Mouse (Mus musculus) right cerebral cortex, postnatal 36 days (tissue): ENCODE results near the gene Tnfsf4.

Experiments
- DNase-seq, 2 experiments: peaks; one replicate each; pipeline ENCODE4 v3.0.0; 2022; ENCODE audit warnings: low spot score in 2 of 2, mixed read lengths in 1 of 2

Tnfsf4 gene

DNA sequence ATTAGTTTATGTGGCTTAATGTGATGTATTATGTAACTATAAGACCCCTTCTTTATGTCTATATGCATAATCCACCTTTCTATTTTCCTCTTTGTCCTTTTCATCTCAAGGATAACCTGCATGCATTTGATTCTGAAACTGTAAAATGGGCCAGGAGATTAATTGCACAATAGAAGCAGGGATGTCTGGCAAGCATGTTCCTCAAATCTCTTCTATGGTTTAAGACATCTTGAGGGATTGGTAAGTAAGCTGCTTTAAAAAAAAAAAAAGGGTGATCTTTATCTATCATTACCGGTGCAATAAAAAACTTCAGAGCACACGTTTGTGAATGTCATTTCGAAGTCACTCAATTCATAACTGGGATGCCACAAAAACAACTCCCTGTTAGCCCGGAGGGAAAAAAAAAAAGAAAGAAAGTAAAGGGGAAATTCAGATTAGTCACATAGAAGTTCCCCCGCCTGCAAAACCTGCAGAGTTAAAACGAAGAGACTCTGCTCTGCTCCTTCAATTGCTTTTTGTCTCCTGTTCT, at the start of gene Tnfsf4:
TSS of gene Tnfsf4 (plus strand) at position 479 of the 529 bp plus-strand sequence.
- no peak for DNase-seq

DNA sequence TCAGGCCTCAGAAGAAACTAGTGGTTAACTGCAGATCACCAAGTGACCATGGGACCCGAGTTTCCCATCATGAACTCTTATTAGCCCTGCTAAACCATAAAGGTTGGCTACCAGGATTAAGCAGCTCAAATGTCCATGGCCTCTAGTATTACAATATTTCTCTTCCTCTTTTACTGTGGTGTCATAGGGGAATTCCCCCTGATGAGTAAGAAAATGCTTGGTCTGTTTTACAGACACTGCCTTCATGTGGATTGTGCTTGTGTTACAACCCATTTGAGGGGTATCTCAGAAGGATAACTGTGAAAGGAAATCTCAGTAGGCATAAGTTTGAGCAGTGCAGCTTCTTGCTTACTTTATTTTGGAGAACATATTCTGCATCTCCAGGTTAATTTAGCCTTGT, 44.2 kb upstream of the Tnfsf4 start:
- no peak for DNase-seq

DNA sequence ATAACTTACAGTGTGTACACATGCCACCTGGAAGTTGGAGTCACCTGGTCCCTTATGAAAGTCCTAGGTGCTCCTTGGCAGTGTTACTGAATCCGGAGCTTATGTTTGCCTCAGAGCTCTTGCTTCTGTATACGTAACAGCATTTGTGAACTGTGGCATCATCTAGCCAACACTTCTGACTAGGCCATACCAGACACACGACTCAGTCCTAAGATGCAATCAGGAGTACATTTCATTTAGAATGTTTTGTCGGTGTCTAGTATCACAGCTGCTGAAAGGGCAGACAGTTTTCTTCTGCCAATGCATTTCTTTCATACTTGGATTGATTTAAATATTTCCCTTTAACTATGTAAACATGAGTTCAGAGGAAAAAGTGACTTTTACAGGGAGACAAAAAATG, 30.2 kb upstream of the Tnfsf4 start:
- DNase-seq = no peak

DNA sequence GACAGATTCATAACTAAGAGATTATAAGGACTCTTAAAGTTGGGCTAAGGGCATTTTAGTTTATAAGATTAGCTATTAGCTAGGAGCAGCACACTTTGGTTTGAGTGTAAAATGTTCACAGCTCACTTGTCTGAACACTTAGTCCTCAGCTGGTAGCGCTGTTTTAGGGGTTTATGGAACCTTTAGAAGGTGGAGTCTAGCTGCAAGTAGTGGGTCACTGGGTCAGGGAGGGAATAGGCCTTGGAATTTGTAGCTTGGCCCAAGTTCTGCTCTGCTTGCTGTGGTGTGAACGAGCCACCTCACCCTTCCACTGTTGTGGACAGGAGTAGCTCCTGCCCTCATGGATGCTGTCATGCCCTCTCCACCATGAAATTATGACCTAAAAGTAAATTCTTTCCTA, 23.3 kb upstream of the Tnfsf4 start:
- no peak for DNase-seq

DNA sequence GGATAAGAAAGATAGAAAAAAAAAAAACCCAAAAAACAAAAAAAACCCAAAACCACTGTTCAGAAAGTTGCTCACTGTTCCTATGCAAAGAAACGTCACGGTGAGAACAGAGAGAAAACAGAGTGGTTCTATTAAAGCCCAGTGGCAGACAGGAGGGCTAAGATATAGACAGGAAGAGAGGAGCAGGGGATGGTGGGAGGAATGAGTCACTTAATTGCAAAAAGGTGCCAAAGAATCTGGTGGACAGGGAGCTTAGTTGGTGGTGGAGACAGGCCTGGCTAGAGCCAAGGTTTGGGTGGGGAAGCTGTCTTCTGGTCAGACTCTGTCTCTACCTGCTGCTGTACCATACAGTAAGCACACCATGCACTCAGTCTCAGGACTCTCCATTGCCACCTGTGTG, 19.3 kb upstream of the Tnfsf4 start:
- no peak for DNase-seq

DNA sequence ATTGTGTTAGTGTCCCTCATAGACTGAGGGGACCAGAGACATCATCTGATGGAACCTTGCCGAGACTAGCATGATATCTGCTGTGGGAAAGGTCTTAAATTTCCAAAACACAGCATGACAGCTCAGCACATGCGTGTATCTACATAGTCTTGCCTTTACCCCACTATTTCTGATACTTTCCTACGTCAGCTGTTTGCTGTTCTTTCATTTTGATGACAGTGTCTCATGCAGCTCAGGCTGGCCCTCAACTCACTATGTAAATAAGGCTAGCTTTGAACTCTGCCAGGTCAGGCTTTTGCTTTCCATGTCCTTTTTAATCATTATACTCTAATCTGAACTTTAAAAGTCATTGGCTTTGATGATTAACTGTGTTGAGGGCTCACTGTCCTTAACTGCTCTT, 16.6 kb upstream of the Tnfsf4 start:
- DNase-seq = no peak

DNA sequence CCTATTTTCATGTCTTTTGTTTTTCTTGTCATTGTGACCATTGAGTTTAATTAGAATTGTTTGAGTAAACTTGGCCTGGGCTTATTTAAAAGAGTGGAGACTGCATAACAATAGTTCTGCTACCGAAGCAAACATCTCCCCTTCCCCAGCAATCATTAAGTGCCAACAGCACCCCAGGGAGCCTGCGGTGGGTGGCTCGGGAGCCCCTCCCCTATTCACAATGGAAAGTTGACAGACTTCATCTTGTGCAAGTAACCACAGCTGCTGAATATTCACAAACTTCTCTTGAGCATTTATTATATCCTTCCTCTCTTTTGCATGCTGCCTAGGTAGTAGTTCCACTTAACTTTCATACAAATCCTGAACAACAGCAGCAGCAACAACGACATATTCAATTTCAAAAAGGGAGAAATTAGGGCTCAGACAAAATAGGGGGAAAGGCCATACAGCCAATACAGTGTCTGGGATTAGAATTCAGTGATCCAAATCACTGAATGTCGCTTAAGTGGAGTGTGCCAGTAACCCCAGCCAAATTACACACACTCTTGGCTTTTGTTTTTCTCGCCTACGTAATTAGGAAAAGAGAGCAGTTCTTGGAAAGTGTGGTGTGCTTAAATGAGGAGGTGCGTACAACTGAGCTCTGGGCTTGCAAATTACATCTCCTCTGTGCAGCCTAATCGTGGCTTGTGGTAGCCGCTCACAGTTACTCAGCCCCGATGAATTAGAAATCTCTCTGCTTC, 15.4 kb upstream of the Tnfsf4 start:
- DNase-seq = no peak

DNA sequence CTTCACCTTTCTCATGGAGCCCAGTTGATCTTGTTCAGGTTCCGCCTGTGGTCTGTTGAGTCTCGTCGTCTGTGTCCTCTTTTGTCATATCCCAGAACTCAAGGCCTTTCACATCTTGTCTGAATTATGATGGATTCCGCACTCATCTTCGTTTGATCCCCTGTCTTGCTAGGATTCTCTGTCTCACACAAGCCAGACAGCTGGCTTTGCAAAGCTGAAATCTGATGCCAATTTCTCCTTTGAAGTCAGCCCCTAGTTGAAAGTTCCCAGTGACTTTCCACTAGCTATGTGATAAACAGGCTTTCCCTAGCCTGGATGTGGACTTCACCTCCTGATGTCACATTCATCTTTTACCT, 14.8 kb upstream of the Tnfsf4 start:
- no peak for DNase-seq

DNA sequence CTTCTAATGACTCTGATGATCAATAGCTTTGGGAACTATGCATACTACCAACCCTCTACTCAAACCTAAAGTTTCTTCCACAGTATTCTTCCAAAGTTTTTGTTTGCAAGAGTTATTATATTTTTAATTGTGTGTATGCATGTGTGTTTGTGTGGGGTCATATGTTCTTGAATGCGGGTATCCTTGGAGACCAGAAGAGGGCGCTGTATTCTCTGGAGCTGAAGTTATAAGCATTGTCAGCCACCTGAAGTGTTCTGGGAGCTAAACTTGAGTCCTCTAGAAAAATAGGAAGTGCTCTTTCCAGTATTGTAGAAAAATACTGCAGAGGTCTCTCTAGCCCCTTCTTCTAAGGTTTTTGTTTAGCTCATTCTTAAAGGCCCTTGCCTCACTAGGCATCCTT, 5.1 kb upstream of the Tnfsf4 start:
- no peak for DNase-seq

DNA sequence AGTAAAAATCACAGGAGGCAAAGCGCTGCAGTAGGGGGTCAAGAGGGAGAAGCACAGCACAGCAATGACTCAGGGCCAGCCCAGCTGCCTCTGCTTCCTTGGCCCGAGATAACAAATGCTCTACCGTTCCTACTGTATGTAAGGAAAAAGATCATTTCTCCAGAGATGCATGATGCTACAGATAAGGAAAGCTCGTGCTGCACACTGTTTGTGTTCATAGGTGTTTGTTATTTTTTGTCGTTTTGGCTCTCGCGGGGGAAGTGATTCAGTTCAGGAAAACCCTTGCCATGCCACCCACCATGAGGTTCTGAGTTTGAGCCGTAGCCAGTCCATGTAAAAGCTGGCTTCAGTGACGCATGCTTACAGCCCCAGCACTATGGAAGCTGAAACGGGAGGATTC, 2.3 kb upstream of the Tnfsf4 start:
- DNase-seq = no peak

DNA sequence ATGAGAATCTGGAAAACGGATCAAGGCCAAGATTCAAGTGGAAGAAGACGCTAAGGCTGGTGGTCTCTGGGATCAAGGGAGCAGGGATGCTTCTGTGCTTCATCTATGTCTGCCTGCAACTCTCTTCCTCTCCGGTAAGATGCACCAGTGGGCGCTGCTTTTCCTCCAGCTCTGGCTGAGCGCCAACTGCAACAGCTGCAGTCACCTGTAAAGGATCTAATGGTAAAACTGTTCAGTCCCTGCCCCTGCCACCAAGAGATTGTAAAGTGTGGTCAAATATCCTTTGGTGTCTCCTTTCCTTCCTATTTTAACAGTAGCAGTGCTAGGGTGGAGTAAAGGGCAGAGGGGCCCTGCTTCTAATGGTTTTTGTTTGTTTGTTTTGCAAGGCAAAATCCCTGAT, 401 bp downstream of the Tnfsf4 start:
- DNase-seq = no peak

DNA sequence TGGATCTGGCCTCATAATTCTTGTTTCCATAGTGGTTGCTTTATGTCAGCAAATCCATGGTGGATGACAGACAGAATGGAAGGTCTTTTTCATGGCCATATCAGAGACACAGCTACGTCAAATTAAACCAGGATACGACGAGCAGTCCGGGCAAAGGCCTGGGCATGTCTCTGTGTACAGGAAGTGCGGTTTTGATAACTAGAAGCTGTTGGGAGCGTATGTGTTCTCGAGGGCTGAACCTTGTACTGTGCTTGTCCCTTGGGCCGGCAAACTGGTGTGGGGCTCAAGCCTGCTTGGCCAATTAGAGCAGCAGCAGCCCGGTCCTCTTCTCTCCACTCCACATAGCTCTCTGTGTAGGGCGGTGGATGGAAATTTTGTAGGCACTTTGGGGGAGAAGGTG, 1.1 kb downstream of the Tnfsf4 start:
- DNase-seq = no peak

DNA sequence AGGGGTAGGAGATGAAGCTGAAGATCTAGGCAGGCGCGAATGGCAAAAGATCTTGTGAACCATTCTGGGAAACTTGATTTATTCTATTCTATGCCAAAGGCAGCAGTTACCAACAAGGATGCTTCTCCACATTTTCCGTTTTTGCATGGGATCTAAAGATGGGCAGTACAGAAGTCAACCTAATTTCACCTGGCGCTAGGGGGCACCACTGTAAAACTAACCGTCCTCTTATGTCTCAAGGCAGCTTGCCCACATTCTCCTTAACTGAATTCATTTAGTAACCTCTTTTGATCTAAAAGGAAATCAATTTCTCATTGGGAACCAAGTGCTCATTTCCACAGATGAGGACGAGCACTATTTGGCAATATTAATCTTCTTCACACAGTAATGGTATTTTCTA, 4.9 kb downstream of the Tnfsf4 start:
- peak; percentile 58 to 62 for DNase-seq

DNA sequence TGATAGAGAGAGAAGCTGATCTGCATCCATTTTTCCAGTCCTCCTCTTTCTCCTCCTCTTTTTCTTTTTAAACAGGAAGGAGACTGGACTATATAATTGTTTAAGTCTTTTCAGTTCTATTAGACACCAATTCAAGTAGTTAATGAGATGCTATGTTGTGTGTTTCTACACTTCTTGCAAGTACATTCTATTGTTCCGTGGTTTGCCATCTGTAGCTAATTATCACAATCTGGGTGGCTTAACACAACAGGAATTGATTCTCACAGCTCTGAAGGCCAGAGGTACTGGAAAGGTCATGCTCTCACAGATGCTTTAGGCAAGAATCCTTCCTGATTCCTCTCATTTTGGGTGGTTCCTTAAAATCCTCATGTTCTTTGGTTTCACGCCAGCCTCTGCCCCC, 7.9 kb downstream of the Tnfsf4 start:
- DNase-seq = no peak

DNA sequence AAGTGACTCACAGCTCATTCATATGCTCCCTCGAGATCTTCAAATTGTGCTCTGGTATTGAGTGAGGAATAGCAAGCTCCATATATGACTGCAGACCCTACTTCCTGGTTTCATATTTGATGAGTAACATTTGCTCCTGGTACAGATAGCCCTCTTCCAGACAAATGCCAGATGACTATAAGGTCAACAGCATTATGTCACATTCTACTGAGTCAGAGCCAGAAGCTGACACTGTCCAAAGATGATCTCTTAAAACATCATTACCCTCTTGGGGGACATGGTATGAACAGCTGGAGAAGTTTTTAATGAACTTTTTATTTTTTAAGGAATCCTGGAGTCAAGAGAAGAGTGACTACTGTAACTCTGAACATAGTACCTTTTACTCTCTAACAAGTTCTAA, 11.3 kb downstream of the Tnfsf4 start:
- no peak for DNase-seq

DNA sequence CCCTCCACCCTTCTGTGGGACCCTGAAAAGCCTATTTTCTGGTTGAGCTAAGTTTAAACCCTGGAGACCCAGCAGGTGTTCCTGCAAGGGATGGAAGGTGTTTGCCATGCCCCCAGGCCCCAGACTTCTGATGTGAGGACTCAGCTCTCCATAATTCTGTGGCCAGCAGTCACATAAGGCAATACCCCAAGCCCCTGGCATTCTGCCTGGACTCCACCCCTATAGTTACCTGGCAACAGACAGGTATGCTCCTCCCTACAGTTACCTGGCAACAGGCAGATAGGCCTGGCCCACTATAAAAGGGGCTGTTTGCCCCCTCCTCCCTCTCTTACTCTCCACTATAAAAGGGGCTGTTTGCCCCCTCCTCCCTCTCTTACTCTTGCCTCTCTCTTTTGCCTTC, 24.7 kb downstream of the Tnfsf4 start:
- no peak for DNase-seq

DNA sequence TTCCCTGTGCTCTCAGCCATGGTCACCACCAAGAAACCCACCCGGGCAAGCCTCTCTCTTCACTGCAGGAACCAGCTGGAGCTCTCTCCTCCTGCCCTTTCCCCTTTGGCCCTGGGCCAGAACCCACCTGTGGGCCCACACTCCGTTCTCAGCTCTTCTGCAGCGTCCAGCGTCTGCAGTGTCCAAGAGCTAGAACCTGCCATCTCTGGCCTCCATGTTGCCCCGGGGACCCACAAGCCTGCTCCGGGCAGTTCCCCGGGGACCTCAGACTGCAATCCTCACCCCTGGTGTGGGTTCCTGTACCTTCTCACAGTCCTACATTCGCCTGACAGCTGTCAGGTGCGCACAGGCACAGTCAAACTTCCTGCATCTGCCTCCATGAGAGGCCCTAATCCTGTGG, 25.4 kb downstream of the Tnfsf4 start:
- DNase-seq = no peak

DNA sequence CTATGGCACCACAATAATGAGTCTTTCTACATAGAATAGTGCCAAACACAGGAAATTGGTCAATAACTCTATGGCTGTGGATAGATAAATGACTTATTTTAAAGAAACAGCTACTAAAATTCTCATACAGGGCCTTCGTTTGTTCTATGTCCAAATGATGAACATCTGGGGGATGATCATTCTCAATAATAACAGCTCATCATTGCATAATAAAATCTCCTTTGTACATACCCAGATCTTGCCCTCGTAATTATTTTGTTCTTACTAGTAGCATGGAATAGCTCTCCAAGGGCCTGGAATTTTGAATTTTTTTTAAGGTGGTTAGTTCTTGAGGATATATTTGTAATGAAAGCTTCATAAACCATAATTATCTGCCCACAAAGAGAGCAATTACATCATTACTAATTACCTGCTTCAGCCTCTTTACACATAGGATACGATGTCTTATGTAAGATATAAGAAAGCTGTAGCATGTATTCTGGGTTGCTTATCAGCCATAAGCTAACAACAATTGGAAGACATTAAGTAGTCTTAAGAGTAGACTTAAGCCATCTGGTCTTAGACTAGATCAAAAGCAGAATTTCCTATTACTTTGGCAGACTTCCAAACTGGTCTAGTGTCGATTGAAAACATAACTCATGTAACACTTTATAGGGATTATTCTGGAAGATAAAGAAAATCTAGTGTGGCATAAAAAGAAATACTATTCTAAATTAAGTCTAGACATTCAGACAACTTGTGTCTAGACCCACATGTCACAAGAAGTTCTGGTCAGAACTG, 31.3 kb downstream of the Tnfsf4 start:
- DNase-seq = no peak

DNA sequence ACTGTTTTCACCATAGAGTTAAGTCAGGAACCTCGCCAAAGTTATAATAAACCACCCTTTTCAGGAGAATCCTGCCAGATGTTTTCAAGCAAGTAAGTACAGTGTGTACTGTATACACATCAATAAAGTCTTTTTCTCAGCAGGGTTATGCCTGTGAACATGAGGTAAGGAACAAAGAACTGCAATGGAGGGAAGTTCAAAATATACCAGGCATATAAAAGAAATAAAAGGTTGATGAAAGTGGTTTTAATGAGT, 31.8 kb downstream of the Tnfsf4 start:
- DNase-seq = no peak

DNA sequence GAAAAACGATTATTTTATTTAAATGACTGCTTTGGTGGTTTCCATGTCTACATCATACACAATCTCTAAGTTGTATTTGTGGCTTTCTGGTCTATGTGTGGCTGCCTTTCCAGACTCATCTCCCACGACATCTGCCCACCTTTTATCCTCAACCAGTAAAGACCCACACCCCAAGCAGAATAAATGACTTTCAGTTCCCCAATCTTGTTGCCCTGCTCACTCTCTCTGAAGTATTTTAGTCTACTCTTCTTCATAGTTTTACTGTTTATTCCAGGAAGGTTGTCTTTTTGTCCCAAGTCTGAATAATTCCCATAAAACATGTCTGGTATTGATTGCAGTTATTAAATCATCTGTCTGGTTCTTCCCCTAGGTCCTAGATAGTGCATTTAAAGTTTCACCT, 40.6 kb downstream of the Tnfsf4 start:
- DNase-seq = no peak

DNA sequence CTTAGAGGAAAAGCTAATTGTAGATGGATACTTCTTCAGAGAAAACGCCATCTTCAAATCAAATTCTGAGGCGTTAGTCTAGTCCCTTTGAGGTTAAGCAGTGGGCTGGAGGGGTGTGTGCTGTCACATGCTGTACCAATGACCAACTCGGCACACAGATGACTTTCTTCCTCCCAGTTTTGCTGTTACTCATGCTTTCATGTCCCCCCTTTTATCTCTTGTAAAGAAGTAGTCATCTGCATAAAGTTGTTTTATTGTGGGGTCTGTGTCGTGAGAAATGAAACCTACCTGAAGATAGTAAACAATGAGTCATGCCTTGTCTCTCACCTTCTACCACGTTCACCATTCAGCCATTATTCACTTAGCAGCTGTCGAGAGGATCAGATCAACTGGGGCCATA, 41.3 kb downstream of the Tnfsf4 start:
- no peak for DNase-seq

DNA sequence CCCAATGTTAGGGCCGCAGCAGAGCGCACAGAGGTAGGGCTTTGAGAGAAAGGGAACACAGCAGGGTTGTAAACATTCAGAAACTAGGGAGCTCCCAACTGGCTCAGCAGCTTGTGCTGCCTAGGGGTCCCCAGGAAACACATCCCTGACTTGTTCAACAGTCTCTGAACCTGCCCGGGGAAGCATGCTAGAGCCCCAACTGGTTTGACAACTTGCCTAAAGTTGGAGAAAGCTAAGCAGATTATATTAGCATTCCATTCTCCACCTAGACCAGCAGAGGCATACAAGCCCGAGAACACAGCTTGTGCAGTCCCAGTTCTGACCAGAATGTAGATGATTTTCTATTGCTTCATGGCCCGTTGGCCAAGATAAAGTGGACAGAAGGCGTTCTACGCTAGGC, 49.6 kb downstream of the Tnfsf4 start:
- DNase-seq = no peak

DNA sequence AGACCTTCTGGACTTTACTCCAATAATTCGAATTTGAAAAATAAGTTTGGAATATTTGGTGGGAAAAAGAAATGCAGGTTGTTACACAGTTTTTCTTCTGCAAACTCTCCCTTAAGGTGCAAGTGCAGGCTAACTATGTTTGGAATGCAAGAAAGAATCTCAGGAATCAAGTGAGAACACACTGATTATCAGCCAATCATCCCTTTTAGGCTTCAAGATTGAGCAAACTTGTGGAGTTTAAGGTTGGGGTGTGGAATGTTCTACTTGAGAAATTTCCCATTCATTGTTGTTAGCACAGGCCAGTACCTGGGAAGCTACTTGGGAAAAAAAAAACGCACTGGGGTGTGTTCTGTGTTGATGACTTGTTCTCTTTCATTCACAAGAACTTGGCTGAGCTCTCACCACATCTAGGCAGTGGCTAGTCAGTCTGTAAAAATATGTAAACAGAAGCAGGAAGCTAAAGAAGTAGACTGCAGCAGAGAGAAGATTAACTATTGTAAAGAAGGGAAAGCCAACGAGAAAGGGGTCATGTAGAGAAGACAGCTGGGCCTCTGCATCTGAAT, 56.6 kb downstream of the Tnfsf4 start:
- DNase-seq = no peak
